Mouse (Mus musculus) stomach, embryonic 14.5 days (tissue): Measurements from ENCODE around the gene Harbi1. TPM values are rescaled to one million over a fixed set of nuclear protein-coding genes. Genes with fewer than 3 reads are reported as not detected.
A peak's percentile ranks its signal among the peaks of the same experiment; 100 is the strongest.
"Not testable (repeated sequence)": the region's sequence is repeated elsewhere in the genome, so short reads cannot be mapped to it uniquely, and the experiment has no call there.

Source experiments
- ATAC-seq: fragments of 200-750 bp; cut with Nextera tagmentation; 2 replicates; pipeline ENCODE4 v1.8.0; 2017; ENCODE audit warnings: low read depth, moderate TSS enrichment; ENCODE audit not compliant: insufficient number of reproducible peaks, insufficient read depth, low FRiP score
- H3K27ac ChIP-seq: fragments of 300-500 bp; sonication (generic); 2 replicates; pipeline ENCODE4 v1.5.1; 2014; ENCODE audit warnings: mild to moderate bottlenecking, low read length, moderate library complexity, mixed read lengths
- H3K27me3 ChIP-seq: fragments of 300-500 bp; sonication (generic); 2 replicates; pipeline ENCODE4 v1.6.1; 2014; ENCODE audit warnings: low read length, control low read depth, mixed read lengths; ENCODE audit not compliant: control insufficient read depth, insufficient read depth
- H3K36me3 ChIP-seq: fragments of 300-500 bp; sonication (generic); 2 replicates; pipeline ENCODE4 v1.6.1; 2014; ENCODE audit warnings: mild to moderate bottlenecking, control low read depth, low read length, moderate library complexity, mixed read lengths; ENCODE audit not compliant: control insufficient read depth, insufficient read depth
- H3K4me1 ChIP-seq: fragments of 300-500 bp; sonication (generic); 2 replicates; pipeline ENCODE4 v1.6.1; 2014; ENCODE audit warnings: low read length, control low read depth, mixed read lengths; ENCODE audit not compliant: control insufficient read depth, insufficient read depth
- H3K4me2 ChIP-seq: fragments of 300-500 bp; sonication (generic); replicated peaks from 2 replicates; pipeline ENCODE4 v1.6.1; 2014; ENCODE audit warnings: low read depth, low read length, control low read depth
- H3K4me3 ChIP-seq: fragments of 300-500 bp; sonication (generic); 2 replicates; pipeline ENCODE4 v1.5.1; 2014; ENCODE audit warnings: low read depth, low read length, control low read depth
- H3K9ac ChIP-seq: fragments of 300-500 bp; sonication (generic); replicated peaks from 2 replicates; pipeline ENCODE4 v1.6.1; 2014; ENCODE audit warnings: low read depth, mild to moderate bottlenecking, control low read depth, low read length, moderate library complexity, mixed read lengths
- H3K9me3 ChIP-seq: fragments of 300-500 bp; sonication (generic); 2 replicates; pipeline ENCODE4 v1.6.1; 2016; ENCODE audit warnings: low read depth, low read length, control low read depth; ENCODE audit not compliant: control insufficient read depth
- WGBS: fragments of 180-500 bp; shearing (Covaris S2); extraction: QIAGEN DNeasy Blood & Tissue Kit; methylation state at CpG from one replicate; pipeline ENCODE4 v1.1.7; 2014; 5-methylcytosine and 5-hydroxymethylcytosine counted together
- polyA plus RNA-seq: library from polyadenylated mRNA; unstranded; fragments of >200 nt; fragmentation: Nextera tagmentation; extraction: Ambion mirVana; gene quantifications from 2 replicates; pipeline ENCODE4 v1.2.1, GENCODE M21; 2014

Harbi1 gene
- polyA plus RNA-seq, 1 experiment from 2014 or later, result 18.2 TPM

DNA sequence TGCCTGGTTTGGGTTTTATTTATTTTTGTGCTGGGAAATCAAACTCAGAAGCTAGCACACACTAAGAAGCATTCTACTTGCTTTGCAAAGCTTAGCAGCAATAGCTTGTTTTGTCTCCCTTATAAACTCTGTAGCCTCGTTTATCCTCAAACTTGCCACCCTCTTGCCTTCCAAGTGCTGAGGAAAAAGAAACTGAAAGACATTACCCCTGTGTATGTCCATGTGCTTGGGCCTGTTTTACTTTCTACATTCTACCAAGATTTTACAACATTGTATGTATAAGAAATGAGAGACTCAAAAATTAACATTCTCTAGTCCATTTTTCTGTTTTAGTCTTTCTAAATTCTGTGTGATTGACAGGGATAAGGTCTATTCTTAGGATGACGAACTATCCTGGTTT lies 14.1 kb downstream of the Harbi1 start:
- Histone ChIP-seq H3K4me1 (no peaks in the 10 kb centered on the region), H3K9ac (no peak overlapping the region), H3K4me3 (no peak overlapping the region), H3K27me3 (no peaks in the 10 kb centered on the region), H3K9me3 (no peaks in the 10 kb centered on the region), H3K4me2 (no peak overlapping the region), H3K36me3 (no peaks in the 10 kb centered on the region), H3K27ac (no peak overlapping the region)
- ATAC-seq, result no peak
- 56% methylated on average over 2 of the region's 2 CpGs for WGBS

DNA sequence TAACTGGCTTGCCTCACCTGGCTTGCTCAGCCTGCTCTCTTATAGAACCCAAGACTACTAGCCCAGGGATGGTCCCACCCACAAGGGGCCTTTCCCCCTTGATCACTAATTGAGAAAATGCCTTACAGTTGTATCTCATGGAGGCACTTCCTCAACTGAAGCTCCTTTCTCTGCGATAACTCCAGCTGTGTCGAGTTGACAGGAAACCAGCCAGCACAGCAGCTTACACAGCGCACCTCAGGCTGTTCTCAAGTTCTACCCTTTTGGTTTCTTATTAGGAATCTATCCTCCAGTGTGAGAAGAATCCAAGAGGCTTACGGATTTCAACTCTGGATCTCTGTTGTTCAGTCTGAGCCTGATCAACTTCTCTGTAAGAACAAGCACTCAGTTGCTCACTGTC lies 14.8 kb downstream of the Harbi1 start:
- H3K4me1 ChIP-seq, H3K4me2 ChIP-seq, H3K9me3 ChIP-seq, ATAC-seq, H3K27ac ChIP-seq, H3K9ac ChIP-seq, H3K36me3 ChIP-seq, H3K27me3 ChIP-seq, H3K4me3 ChIP-seq: not testable (repeated sequence)
- 52% methylated on average over 4 of the region's 4 CpGs for WGBS

DNA sequence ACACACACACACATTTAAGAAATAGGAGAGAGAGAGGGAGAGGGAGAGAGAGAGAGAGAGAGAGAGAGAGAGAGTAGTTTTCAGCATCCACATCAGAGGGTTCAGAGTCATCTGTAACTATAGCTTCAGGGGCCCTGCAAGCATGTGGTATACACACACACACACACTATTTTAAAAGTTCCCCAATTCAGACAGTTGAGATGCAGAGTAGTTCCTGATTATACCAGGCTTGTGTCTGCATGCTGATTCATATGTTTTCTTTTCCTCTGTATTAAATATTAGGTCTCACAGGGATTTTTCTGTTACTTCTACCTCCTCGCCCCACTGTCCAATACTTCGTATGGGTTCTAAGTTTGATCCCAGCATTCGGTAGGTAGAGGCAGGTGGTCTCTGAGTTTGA lies 16.4 kb downstream of the Harbi1 start:
- no peak overlapping the region for H3K27ac ChIP-seq
- WGBS, result 87% methylated on average over 3 of the region's 3 CpGs

DNA sequence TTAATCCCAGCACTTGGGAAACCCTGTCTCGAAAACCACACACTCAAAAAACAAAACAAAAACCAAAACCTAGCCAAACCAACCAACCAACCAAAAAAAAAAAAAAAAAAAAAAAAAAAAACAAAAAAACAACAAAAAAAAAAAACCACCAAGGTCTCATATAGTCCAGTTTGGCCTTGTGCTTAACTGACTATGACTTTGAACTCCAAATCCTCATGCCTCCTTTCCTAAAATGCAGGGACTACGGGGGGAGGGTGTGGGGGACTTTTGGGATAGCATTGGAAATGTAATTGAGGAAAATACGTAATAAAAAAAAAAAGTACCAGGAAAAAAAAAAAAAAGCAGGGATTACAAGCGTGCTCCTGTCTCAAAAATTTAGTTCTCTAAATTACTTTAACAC lies 18.9 kb downstream of the Harbi1 start:
- ATAC-seq, result no peak
- H3K4me1 ChIP-seq, result no peaks in the 10 kb centered on the region
- no peaks in the 10 kb centered on the region for H3K36me3 ChIP-seq
- H3K9me3 ChIP-seq, result no peaks in the 10 kb centered on the region
- H3K27ac ChIP-seq, result peak overlapping the region; percentile 94; the same call in 1 of the 2 replicates
- H3K4me3 ChIP-seq, result peak overlapping the region; percentile 95
- peak overlapping the region; percentile 34 for H3K4me2 ChIP-seq
- H3K9ac ChIP-seq, result no peak overlapping the region
- 19% methylated on average over 4 of the region's 4 CpGs for WGBS
- H3K27me3 ChIP-seq, result no peaks in the 10 kb centered on the region

More for the DNA sequence above, 16.4 kb downstream of the Harbi1 start:
- Histone ChIP-seq H3K4me2 (no peak overlapping the region), H3K36me3 (no peaks in the 10 kb centered on the region), H3K4me3 (no peak overlapping the region), H3K4me1 (no peaks in the 10 kb centered on the region), H3K9ac (no peak overlapping the region), H3K9me3 (no peaks in the 10 kb centered on the region), H3K27me3 (no peaks in the 10 kb centered on the region)
- no peak for ATAC-seq

DNA sequence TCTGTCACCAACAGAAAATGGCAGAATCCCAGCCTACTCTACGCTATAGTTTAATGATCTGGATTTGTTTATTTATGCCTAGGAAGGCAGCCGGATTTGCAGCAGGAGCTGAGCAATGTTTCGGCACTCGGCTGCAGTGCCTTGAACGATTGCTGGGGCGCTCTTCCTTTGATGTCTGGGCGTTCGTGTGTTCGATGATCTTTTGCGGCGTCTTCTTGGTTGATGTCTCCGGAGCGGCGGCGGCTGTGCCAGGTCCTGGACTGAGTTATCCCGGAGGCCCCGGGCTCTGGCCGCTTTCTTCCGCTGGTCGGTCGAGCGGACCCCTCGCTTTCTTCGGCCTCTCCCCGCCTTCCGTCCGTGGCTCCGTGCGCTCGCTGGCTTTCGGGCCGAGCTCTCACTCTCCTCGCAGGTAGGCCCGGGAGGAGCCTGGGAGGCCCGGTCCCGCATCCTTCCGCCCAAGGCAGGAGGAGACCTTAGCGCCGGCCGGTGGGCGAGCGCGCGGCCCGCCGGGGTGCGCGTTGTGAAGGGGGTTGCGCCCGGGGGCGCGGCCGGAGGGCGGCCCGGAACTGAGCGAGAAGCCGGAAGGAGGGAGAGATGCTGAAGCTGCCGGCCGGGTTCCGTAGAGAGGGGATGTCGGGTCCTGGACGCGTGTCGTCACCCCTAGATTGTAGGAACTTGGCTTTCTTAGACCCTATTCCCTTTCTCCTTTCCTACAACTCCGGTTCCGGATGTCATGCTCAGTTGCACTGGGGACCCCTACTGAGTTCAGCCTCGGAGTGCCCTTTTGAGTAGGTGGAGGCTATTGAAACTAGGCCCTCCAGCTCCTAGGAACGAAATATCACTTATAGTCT lies 19.5 kb downstream of the Harbi1 start, which contains the start of gene Ambra1:
Gene Ambra1, plus strand, starts transcription at position 164 of the 851 bp plus-strand sequence.
- H3K4me2 ChIP-seq, result peak within 1 kb of the TSS; percentile 58
- WGBS, result under 1% methylated on average over 68 of the region's 68 CpGs
- peak within 1 kb of the TSS; percentile 94 for H3K27ac ChIP-seq

DNA sequence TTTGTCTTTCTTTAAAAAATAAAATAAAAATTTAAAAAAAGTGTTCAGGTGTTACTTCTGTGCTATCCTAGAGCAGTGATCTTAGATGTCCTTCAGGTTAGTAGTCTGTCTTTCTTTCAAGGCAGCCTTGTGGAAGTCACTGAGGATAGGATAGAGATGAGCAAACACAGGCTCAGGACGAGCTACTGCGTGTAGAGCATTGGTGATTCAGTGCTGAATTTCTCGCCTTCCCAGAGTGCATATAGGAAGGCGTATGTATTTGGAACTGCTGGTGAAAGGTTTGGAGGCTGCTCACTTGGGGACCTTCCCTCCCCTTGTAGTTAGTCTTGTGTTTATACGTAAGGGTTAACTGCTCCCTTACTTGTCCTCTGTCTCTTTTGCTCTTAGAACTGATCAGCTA lies 24.6 kb downstream of the Harbi1 start:
- ATAC-seq, result no peak
- 84% methylated on average over 5 of the region's 5 CpGs for WGBS
- no peaks in the 10 kb centered on the region for H3K4me1 ChIP-seq

More for the DNA sequence above, 19.5 kb downstream of the Harbi1 start, which contains the start of gene Ambra1:
- Histone ChIP-seq H3K4me3 (peak within 1 kb of the TSS; percentile 95), H3K4me1 (no peaks in the 10 kb centered on the region), H3K36me3 (no peaks in the 10 kb centered on the region), H3K27me3 (no peaks in the 10 kb centered on the region), H3K9me3 (no peaks in the 10 kb centered on the region), H3K9ac (peak within 1 kb of the TSS; percentile 73)
- ATAC-seq, result peak; percentile 87

DNA sequence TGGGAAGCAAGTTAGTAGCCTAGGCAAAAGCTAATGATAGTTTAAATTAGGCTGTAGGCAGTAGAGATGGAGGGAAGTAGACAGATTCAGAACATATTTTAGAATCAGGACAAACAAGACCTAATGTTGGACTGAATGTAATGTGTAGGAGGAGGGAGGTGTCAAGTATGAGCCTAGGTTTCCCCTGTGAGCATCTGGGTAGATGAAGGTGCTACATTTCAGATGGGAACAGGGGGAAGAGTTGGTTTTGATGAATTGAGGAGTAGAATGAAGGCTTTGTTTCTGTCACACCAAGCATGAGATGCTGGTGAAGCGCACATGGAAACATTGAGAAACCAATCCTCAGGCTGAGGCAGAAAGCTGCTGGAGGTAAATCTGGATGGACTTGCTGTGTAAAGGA lies 28.9 kb downstream of the Harbi1 start:
- H3K4me1 ChIP-seq, result no peaks in the 10 kb centered on the region
- no peak for ATAC-seq
- H3K4me3 ChIP-seq, result no peak overlapping the region
- H3K36me3 ChIP-seq, result no peaks in the 10 kb centered on the region
- H3K9ac ChIP-seq, result no peak overlapping the region
- H3K4me2 ChIP-seq, result no peak overlapping the region
- no peaks in the 10 kb centered on the region for H3K9me3 ChIP-seq
- WGBS, result 93% methylated on average over 1 of the region's 1 CpGs
- no peak overlapping the region for H3K27ac ChIP-seq
- H3K27me3 ChIP-seq, result no peaks in the 10 kb centered on the region

More for the DNA sequence above, 24.6 kb downstream of the Harbi1 start:
- Histone ChIP-seq H3K9ac (no peak overlapping the region), H3K4me3 (no peak overlapping the region), H3K27ac (no peak overlapping the region), H3K36me3 (no peaks in the 10 kb centered on the region), H3K4me2 (no peak overlapping the region), H3K9me3 (no peaks in the 10 kb centered on the region), H3K27me3 (no peaks in the 10 kb centered on the region)

DNA sequence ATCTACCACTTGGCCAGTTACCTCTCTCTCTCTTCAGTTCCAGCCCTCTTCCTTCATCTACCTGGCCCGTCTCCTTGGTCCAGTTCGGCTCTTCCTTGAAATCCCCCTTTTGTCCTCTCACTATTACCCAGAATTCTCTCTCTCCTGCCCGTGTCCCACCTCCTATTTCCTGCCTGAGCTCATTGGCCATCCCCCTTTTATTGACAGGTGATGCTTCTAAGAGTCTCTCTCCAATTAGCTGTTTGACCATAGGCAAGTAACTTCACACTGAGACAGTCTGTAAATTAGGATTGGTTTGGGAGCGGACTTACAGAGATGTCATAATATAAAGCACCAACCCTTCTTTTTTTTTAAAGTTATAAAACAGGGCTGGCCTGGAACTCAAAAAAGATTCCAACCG lies 34.0 kb downstream of the Harbi1 start:
- Histone ChIP-seq H3K9ac (no peak overlapping the region), H3K4me1 (no peaks in the 10 kb centered on the region), H3K4me2 (no peak overlapping the region), H3K27me3 (no peaks in the 10 kb centered on the region), H3K36me3 (no peaks in the 10 kb centered on the region), H3K9me3 (no peaks in the 10 kb centered on the region), H3K27ac (no peak overlapping the region), H3K4me3 (no peak overlapping the region)
- ATAC-seq, result no peak
- WGBS, result 87% methylated on average over 5 of the region's 5 CpGs
